Mouse (Mus musculus): Measurements from ENCODE around the gene Gad1. TPM values are rescaled to one million over a fixed set of nuclear protein-coding genes. Genes with fewer than 3 reads are reported as not detected.

The Gad1 gene
- under 1 TPM; 0.43 to 0.80 TPM for total RNA-seq (2021)

DNA sequence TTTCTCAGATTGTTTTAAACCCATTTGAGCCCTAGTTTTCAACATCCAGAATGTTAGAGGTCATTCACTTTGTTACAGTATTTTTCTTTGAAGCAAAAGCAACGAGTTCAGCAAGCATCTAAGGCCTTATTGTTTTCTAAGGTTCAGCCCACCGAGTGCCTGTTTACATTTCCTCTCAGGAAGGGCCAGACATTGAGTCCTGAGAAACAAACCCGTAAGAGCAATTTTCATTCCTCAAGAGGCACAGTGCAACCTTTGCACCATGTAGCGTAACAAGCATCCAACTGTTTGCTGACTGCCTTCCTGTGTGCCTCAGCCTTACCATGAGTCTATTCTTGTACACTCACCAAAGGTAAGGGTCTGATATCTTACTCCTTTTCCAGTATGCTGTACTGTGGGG is at the start of gene Gad1:
Gad1 (plus strand) TSS at position 301 of the 400 bp plus-strand sequence.
- DNase-seq = no peak
- intact Hi-C loops (cut with DNase I) = no loop called here

DNA sequence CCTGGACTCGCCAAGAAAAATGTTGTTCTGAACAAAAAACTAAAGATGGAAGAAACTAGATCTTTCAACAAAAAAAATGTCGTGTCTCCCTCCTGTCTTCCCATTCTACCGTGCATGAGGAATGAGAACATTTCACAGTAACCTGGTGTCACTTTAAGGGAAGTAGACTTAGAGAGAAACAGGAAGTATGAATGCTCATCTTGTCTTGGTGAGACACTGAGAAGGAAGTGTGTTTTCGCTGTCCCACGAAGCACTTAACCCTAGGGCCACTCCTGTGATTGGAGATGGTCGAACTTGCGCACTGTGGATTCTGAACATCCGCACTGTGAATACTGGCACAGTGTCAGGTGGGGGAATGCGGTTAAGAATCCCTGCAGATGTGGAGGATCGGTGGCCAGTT is 49.4 kb upstream of the Gad1 start:
- intact Hi-C loops (cut with DNase I) = no loop called here
- DNase-seq = no peak

DNA sequence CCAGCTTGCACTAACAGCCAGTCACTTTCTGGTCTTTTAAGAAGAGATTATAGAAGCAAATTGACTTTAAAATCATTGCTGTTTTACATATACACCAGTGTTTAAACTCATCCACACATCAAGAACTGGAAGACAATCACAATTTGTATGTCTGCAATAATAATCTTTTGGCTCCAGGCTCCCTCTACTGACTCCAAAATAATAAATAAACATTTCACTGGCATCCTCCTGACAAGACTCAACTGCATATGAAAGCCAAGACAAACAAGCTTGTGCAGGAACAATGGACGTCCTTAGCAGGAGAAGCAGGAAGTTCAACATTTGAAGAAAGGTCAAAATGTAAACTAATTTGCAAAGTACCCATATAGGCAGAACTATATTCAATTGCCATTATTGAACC is 47.6 kb upstream of the Gad1 start:
- intact Hi-C loops (cut with DNase I) = no loop called here
- DNase-seq = no peak

DNA sequence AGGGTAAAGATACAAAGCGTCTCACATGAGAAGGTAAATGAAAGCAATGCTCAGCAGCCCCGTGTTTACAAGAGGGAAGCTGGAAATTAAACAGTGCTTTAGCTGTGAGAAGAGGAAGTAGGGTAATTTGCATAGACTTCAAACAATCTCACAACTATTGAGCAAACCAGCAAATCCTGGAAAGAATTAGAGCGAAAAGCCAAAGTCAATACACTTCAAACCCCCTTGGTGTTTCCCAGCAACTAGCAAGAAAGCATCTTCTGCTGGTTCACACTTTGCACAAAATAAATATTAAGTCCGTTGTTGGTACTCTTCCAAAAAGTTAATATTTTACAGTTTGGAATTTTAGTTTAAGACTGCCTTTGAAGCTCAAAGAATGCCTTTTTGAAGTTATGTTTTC is 47.0 kb upstream of the Gad1 start:
- DNase-seq = no peak
- intact Hi-C loops (cut with DNase I) = no loop called here

DNA sequence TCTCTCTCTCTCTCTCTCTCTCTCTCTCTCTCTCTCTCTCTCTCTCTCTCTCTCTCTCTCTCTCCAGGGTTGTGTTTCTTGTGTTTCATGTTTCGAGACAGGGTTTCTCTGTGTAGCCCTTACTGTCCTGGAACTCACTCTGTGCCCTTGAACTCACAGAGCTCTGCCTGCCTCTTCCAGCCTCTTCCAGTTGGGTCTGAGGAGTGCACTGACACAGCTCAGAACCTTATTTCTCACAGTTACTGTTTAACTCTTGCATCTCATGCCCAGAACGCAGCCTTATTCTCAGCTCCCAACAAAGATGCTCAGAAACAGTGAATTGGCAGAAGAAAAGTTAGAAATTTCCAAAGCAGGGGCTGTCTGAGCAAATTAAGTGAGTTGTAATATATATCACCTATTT is 46.5 kb upstream of the Gad1 start:
- DNase-seq = no peak
- intact Hi-C loops (cut with DNase I) = no loop called here

DNA sequence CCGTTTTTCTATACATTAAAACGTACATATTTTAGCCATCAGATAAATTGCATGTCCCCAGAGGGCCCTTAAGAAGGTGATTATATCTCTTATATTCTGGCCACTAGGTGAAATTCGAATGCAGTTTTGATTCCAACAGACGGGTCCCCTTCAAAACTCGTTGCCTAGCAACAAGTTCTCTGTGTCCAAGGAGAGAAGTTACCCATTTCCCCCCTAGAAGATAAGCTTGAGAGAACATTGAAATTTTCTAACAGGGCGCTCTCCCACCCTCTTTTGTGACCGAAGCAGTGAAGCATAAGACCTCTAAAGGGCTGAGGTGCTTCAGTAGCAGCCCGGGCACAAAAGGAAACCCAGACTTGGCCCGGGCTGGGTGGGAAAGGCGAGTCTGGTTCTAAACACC is 44.4 kb upstream of the Gad1 start, which contains the start of gene Erich2:
Erich2 (plus strand) TSS at position 324 of the 400 bp plus-strand sequence.
- no peak for DNase-seq
- intact Hi-C loops (cut with DNase I) = no loop called here

DNA sequence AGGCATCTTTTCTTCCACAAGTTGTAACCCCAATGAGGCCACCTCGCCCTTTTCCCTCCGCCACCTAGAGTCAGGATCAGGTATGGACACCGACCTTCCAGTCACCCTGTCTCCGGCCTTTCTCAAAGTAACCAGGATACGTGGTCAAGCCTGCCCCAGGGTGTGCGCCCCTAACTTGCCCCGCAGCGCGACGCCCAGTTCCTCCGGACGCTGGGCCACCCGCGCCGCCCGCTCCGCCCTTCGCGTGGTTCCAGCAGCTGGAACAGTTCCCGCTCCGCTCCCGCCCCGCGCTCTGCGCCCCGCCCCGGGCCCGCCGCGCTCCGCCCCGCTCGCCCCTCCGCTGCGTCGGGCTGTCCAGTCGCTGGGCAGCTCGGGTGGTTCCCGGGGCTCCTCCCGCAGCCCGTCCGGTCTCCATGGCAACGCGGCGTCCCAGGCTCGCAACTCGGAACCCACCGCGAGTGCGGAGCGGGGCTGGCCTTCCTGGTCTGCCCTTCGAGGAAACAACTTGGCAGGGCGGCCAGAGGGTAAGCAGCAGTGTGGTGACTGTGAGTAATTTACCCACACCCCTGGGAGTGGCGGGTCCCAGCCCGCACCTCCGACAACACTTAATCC is 43.7 kb upstream of the Gad1 start:
- intact Hi-C loops (cut with DNase I) = no loop called here
- peak; percentile 67 to 71 for DNase-seq

DNA sequence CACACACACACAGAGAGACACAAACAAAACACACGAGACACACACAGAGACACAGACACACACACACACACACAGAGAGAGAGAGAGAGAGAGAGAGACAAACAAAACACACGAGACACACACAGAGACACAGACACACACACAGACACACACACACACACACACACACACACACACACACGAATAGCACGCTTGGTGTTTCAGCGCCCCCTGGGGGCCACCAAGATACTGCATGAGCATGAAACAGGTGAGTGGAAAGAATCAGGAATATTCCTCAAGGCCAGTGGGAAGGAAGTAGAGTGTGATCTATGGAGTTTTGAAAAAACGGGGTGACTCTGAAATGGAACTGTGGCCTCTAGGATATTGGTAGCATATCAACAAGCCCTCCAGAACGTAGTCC is 14.6 kb upstream of the Gad1 start:
- intact Hi-C loops (cut with DNase I) = loop anchor here (5.0 kb wide), 1 partner anchor 311 kb away; no protein-coding TSS in a partner anchor
- DNase-seq = peak in 1 of 2 experiments; percentile 52

DNA sequence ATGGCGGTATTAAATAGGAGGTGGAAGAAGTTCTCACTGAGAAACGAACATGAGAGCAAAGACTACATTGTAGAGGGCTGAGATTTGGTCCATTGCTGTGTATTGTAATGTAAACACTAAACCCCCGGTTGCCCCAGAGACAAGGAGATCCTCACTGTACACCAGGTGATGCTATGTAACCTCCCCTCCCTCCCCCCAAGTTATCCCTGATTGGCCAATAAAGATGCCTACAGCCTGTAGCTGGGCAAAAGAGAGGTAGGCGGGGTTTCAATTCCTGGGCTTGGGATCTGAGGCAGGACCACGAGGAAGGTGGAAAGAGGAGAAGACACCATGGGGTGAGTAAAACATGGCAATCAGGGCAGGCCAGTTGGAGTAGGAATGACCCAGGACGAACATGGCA is 2.2 kb upstream of the Gad1 start:
- intact Hi-C loops (cut with DNase I) = no loop called here
- DNase-seq = no peak

DNA sequence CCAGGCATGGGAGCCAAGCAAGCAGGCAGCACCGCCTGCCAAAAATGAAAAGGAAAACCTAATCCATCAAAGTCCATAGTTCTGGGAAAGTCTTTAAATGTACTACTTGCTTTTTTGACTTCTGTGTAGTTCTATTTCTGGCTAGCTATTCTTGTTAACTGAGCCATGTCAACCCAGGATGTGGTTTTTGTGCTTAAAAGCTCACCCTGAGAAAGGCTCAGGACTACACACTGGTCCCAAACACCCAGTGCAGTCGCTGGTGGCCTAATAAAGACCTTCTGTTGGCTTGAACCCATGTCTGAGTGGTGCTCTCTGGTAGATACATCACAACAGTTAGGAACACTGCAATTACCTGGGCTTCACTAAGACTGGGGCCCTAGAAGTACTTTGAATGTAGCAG is 1.4 kb upstream of the Gad1 start:
- intact Hi-C loops (cut with DNase I) = no loop called here
- DNase-seq = no peak

DNA sequence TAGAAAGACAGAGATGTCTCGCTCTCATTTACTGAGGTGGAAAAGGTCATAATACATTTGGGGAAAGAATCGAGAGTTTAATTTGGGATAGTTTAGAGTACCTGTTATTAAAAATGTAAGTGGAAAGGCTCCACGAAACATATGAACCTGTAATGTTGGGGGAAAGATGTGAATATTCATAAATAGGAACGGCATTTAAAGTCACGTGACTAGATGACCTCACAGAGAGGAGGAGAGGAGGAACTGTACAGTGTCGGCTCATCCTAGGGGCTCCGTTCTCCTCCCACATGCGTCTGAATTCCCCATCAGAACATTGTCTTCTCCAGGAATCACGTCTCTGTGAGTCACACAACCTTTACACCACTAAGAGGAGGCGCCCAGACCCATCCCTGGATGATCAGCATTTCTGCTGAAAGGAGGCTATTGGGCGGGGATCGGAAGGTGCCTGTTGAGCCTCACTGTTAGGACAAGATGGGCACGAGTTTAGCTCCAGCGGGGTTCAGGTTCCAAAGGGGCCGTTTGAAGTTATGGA is 739 bp upstream of the Gad1 start:
- intact Hi-C loops (cut with DNase I) = no loop called here

DNA sequence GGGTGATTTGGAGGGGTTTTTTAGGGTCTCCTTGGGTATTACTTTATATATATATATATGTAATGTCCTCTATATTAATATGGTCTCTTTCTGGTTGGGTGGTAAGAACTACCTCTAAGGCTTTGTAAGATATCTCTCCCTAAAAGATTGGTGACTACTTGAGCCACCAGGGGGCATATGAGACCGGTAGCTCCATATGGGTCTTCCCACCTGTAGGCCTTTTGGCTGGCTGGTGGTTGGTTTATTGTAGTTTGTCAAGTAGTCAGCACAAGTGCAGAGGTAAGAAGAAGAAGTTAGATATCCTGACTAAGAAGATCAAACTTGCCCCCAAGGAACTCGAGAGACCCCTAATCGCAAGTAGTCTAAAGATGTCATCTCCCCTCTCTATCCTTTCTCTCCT is 954 bp downstream of the Gad1 start:
- no peak for DNase-seq
- intact Hi-C loops (cut with DNase I) = no loop called here

More for the DNA sequence above, 739 bp upstream of the Gad1 start:
- no peak for DNase-seq

DNA sequence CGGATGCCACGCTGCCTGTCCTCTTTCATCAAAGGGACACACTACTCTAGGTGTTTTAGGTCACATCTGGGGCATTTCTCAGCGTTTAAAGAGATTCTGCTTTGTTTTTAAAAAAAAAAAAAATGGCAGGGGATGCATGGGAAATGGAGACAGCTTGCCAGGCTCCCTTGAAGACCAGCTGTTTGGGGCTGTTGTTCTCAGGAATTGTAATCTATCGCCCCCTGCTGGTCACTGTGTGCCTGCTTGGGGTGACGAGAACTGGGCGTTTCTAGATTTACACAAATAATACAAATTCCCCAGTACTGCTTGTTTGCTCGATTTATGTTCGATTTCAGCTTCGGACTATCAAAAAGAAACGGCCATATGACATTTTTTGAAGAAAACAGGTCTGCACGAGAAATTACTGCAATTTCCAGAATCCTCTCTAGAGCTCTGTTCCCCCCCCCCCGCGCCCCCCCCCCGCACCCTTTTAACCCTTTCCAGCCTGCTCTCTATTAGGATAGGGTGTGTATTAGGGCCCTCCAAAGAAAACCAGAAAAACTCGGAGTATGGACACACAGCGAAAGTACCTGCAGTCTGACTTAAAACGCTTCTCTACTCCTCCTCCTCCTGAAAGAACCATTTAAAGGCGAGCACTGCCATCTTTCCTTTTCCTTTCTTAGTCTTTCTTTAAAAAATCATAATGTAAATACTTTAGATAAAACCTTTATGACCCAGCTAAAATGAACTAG is 5.4 kb downstream of the Gad1 start:
- intact Hi-C loops (cut with DNase I) = loop anchor here (1.0 to 2.0 kb wide), 3 partner anchors 279 to 332 kb away; no protein-coding TSS in a partner anchor
- peak; percentile 65 for DNase-seq

DNA sequence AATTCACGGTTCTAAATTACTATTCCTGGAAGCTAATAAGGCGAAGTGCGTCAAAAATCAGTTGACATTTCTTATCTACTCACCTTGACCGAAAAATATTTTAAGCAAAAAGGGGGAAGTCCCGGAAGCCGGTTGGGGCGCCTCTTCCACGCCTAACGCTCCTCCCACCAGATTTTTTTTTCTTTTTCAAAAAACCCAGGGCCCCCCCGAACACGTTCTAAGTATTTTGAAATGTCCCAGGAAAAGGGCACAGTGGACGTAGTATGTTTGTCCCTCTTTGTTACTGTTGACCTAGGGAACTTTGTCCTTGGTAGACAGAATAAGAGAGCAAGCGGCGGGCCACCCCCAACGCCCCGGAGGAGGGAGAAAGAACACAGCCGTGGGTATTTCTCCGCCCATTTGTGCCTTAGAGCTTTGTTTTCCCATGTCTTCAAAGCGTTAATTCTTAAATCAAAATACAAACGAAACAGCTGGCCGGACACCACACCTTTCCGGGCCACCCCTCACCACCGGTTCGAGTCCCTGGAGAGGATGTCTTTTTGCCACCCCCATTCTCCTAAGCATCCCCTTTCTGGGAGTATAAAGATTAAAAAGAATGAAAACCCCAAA is 6.1 kb downstream of the Gad1 start:
- intact Hi-C loops (cut with DNase I) = loop anchor here (1.0 to 2.0 kb wide), 3 partner anchors 280 to 333 kb away; no protein-coding TSS in a partner anchor
- no peak for DNase-seq

DNA sequence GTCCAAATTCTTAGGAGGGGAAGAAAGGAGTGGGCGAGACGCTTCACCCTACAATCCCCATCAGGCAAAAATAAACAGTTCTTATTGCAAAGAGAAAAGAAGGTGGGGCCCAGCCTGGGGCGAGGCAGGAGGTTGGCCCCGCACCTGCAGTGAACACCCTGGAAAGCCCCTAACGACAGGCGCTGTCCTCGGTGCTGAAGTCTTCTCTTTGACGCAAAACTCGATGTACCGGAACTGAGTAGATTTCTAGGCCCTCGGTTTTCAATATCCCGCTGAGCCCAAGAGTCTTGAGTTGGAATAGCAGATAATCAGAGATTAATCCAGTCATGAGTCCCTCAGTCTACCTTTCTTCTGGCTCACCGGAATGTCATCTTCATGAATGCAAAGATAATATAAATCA is 6.6 kb downstream of the Gad1 start:
- DNase-seq = peak; percentile 56 to 66
- intact Hi-C loops (cut with DNase I) = loop anchor here (2.0 kb wide), 1 partner anchor 281 kb away; no protein-coding TSS in a partner anchor

DNA sequence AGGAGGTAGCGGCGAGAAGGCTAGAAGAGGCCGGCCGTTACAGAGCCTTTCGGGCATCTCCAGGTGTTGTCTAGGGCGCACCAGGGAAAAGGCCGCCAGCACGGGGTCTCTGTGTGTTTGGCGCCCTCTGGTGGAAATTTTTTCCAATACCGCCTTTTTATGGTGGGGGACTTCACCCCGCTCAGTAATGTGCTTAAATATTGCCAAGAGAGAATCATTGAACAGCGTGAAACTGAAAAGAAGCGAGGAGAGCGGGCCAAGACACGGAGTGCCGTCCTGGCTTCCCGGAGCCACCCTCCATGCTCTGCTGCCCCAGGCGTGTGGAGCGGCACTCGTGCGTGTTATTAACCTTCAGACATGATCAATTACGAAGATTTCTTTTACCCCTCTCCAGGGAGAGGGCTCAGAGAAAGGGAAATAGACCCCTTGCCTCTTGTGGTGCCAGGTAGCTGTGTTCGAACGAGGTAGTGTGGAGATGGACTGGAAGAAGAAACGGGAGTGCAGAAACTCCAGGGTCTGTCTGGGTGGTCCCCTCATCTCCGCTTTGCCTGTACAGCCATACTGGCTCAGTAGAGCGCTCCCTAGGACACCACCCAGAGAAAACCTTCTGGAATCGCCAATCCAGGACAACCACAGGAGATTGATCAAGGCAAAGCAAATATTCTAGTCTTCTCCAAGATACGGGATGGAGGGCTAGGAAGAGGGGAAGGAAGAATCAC is 8.4 kb downstream of the Gad1 start:
- DNase-seq = peak; percentile 36 to 38

DNA sequence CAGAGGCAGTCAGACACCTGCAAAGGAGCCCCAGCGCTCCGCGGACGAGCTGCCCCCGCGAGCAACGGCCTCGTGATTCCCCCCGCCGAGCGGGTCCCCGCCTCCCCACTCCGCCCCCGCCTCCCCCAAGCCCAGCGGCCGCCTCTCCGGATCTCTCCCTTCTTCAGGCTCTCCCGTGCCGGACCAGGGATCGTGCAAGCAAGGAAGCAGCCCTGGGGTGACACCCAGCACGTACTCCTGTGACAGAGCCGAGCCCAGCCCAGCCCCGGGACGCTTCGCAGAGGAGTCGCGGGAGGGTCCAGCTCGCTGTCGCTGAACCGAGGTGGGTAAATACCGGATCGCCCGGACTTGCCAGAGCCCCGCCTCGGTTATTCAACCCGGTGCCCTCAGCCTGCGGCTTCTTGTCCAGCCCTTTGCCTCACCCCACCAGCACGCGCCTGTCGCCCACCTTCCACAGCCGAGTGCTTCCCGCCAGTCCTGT is 9.2 kb downstream of the Gad1 start:
- intact Hi-C loops (cut with DNase I) = no loop called here
- no peak for DNase-seq

More for the DNA sequence above, 8.4 kb downstream of the Gad1 start:
- intact Hi-C loops (cut with DNase I) = loop anchor here (1.0 kb wide), 1 partner anchor 434 kb away; no protein-coding TSS in a partner anchor

DNA sequence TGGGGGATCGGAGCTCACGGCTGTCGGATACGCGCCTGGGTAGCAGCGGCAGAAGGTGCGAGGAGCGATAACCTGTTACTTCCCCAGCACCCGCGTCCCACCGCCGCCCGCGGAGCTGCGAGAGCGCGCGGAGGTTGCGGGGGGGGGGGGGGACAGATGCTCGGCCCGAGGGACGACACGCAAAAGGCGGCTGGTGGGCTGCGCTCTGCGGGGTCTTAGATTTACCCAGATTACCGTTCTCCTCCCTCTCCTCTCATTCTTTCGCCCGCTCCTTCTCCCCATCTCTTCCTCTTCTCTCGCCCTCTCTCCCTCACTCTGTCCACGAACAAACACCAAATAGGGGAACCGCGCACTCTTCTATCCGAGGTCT is 9.7 kb downstream of the Gad1 start:
- no peak for DNase-seq
- intact Hi-C loops (cut with DNase I) = no loop called here

DNA sequence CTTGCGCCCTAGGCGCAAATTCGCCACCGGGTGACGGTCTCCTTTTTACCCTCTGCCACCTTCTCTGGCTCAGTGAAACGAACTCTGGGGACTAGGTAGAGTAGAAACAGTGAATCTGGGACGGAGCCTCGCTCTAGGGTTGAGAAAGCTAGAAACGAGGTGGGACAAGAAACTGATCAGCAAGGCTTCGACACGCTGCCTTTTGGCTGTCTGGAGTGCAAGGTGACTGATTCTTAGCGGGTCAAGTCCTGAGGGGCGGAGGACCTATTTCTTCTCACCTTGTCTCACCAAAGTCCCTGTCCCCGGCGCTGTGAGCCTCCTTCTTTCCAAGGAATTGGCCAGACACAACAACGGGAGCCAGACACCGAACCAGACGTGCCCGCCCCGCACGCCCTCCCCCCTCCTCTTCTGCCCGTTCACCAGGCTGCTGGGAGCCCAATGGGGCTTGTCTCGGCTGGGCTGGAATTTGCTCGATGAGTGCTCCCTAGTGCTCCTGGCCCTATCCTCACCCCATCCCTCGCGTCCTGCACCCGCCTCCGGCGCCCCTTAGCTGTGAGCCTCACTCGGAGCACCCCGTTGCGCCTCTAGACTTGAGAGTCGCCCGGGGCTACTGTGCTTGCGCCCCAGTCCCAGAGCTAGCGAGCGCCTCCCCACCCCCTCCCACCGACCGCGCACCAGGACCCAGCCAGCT is 10.3 kb downstream of the Gad1 start:
- no peak for DNase-seq
- intact Hi-C loops (cut with DNase I) = no loop called here
